ENCODE assay signal across 8 mouse cellular contexts in genomic region chrX:101418946-101419724, GRCm38 (mm10). TPM values are rescaled to one million over a fixed set of nuclear protein-coding genes. Genes with fewer than 3 reads are reported as not detected.
DNase-seq lines count a peak whose midpoint lies in the region; ATAC-seq lines count a peak whose summit lies in the region.

No protein-coding gene starts in this region.

- WGBS in heart, embryonic 10.5 days: 18% methylated on average over 36 of the region's 36 CpGs
- 31% methylated on average over 31 of the region's 36 CpGs for WGBS in midbrain, embryonic 16.5 days

- peaks cover 11% of the 10 kb centered on the region for H3K4me1 ChIP-seq in heart, embryonic 10.5 days
- peaks cover 17% of the 10 kb centered on the region for H3K4me1 ChIP-seq in midbrain, embryonic 16.5 days (ENCODE audit: control insufficient read depth, insufficient read depth, low read length)

- H3K27me3 ChIP-seq in heart, embryonic 10.5 days (ENCODE audit: insufficient read depth, poor library complexity, severe bottlenecking): peaks cover 15% of the 10 kb centered on the region; the same call in 1 of the 2 replicates
- H3K27me3 ChIP-seq in midbrain, embryonic 16.5 days (ENCODE audit: control insufficient read depth, insufficient read depth, low read depth, low read length): no peaks in the 10 kb centered on the region

- H3K27ac ChIP-seq in heart, embryonic 10.5 days: peak overlapping the region; percentile 90
- H3K27ac ChIP-seq in midbrain, embryonic 16.5 days (ENCODE audit: low read length): peak overlapping the region; percentile 91

- H3K4me2 ChIP-seq in midbrain, embryonic 16.5 days (ENCODE audit: low read length): peak overlapping the region; percentile 61

- peak overlapping the region; percentile 70 for H3K4me3 ChIP-seq in heart, embryonic 10.5 days
- H3K4me3 ChIP-seq in midbrain, embryonic 16.5 days (ENCODE audit: low read depth, low read length): peak overlapping the region; percentile 58

- peaks cover 22% of the 10 kb centered on the region for H3K36me3 ChIP-seq in heart, embryonic 10.5 days
- H3K36me3 ChIP-seq in midbrain, embryonic 16.5 days (ENCODE audit: control insufficient read depth, insufficient read depth, low read length): 0 out of 2 replicates have a peak, but pooled peaks cover 2% of the 10 kb centered on the region

- H3K9ac ChIP-seq in midbrain, embryonic 16.5 days (ENCODE audit: low read depth, low read length): peak overlapping the region; percentile 76

- DNase-seq in layer of hippocampus, adult 11-12 months (ENCODE audit: low spot score): peak; percentile 46
- no peak for DNase-seq in layer of hippocampus, adult 9-10 months (ENCODE audit: low spot score)
- peak; percentile 40 for DNase-seq in embryo, embryonic 10.5 days (ENCODE audit: low spot score)
- no peak for DNase-seq in heart, embryonic 10.5 days (ENCODE audit: low spot score)
- DNase-seq in kidney, adult 9 months: peak; percentile 68
- peak; percentile 51 for DNase-seq in liver
- DNase-seq in spleen, postnatal 4 days (ENCODE audit: low spot score in 2 of 2): peak; percentile 43 to 70

- no peaks in the 10 kb centered on the region for H3K9me3 ChIP-seq in heart, embryonic 10.5 days
- no peaks in the 10 kb centered on the region for H3K9me3 ChIP-seq in midbrain, embryonic 16.5 days (replicated peaks; ENCODE audit: control insufficient read depth, low read length, poor library complexity, severe bottlenecking)

- ATAC-seq in midbrain, embryonic 16.5 days: no peak

RNA-seq across cellular contexts. Expression of gene Zmym3, which starts 1.5 kb away (rescaled TPM):
- 30.3 and 31.5 TPM in 2 replicates for polyA plus RNA-seq in heart, embryonic 10.5 days (2016; fragmentation: Nextera tagmentation; extraction: Ambion mirVana)
- 110 and 119 TPM in 2 replicates for polyA plus RNA-seq in midbrain, embryonic 16.5 days (2015; fragmentation: Nextera tagmentation; extraction: Ambion mirVana)

RNA-seq across cellular contexts. Expression of gene Nono, which starts 10.0 kb away (rescaled TPM):
- polyA plus RNA-seq in heart, embryonic 10.5 days (2016; fragmentation: Nextera tagmentation; extraction: Ambion mirVana): 350 and 419 TPM in 2 replicates
- 292 and 324 TPM in 2 replicates for polyA plus RNA-seq in midbrain, embryonic 16.5 days (2015; fragmentation: Nextera tagmentation; extraction: Ambion mirVana)

RNA-seq across cellular contexts. Expression of gene Itgb1bp2, which starts 29.8 kb away (rescaled TPM):
- polyA plus RNA-seq in heart, embryonic 10.5 days (2016; fragmentation: Nextera tagmentation; extraction: Ambion mirVana): 52.2 and 78.0 TPM in 2 replicates
- 1.2 and 2.1 TPM in 2 replicates for polyA plus RNA-seq in midbrain, embryonic 16.5 days (2015; fragmentation: Nextera tagmentation; extraction: Ambion mirVana)

RNA-seq across cellular contexts. Expression of gene Gjb1, which starts 43.0 kb away (rescaled TPM):
- 0.43 and 6.9 TPM in 2 replicates for polyA plus RNA-seq in heart, embryonic 10.5 days (2016; fragmentation: Nextera tagmentation; extraction: Ambion mirVana)
- polyA plus RNA-seq in midbrain, embryonic 16.5 days (2015; fragmentation: Nextera tagmentation; extraction: Ambion mirVana): 1.3 TPM in 2 replicates

Comparison
In these comparisons a context has a peak if more than half of its experiments do, and no peak if none do; other contexts are left out.
1. DNase-seq: peak in layer of hippocampus, adult 11-12 months (single experiment), embryo, embryonic 10.5 days (single experiment), kidney, adult 9 months (single experiment), liver (single experiment) and spleen, postnatal 4 days (2 of 2); none in layer of hippocampus, adult 9-10 months (single experiment) and heart, embryonic 10.5 days (single experiment).
2. RNA of gene Itgb1bp2, which starts 29.8 kb away (polyA plus RNA-seq): 52.2 to 78.0 TPM in heart, embryonic 10.5 days; 1.2 to 2.1 TPM in midbrain, embryonic 16.5 days; every median in the first group is over 10 times any median in the second.